Mouse (Mus musculus): ENCODE measurements around the gene Mrpl20. TPM values are rescaled to one million over a fixed set of nuclear protein-coding genes. Genes with fewer than 3 reads are reported as not detected.
A peak's percentile ranks its signal among the peaks of the same experiment; 100 is the strongest.

Mrpl20 gene
- polyA plus RNA-seq, 1 experiment from 2014 or later, result 171 TPM

- TF ChIP-seq CTCF (IDR thresholded peaks at IDR 0.05; ENCODE audit: low read depth), result no peak
- no peak for TF ChIP-seq EP300 (IDR thresholded peaks at IDR 0.05; ENCODE audit: low read depth)
- H3K9me3 ChIP-seq (ENCODE audit: low read length), result no peaks in the 10 kb centered on the region
These were observed 603 bp upstream of the Mrpl20 start for GRCm38 (mm10) chr4:155802075-155802474.

GRCm38 (mm10) chr4:155803340-155804041 is 813 bp downstream of the Mrpl20 start:
- under 1% methylated on average over 57 of the region's 58 CpGs for WGBS (ENCODE audit: insufficient replicate concordance)
- peak overlapping the region; percentile 85 for H3K9ac ChIP-seq (replicated peaks)
- ATAC-seq, result peak; percentile 99
- peak; percentile 98 for DNase-seq
- H3K4me2 ChIP-seq (ENCODE audit: low read depth, low read length), result peak overlapping the region; percentile 76
- peaks cover 18% of the 10 kb centered on the region for H3K4me1 ChIP-seq (ENCODE audit: insufficient read depth)
- peak overlapping the region; percentile 88 for H3K27ac ChIP-seq (ENCODE audit: low read depth)
- H3K9me3 ChIP-seq (ENCODE audit: low read length), result no peaks in the 10 kb centered on the region
- TF ChIP-seq CTCF (IDR thresholded peaks at IDR 0.05; ENCODE audit: low read depth), result peak; percentile 27; the same call in 1 of the 2 replicates
- TF ChIP-seq EP300 (IDR thresholded peaks at IDR 0.05; ENCODE audit: low read depth), result peak; percentile 75; the same call in 1 of the 2 replicates
- no peaks in the 10 kb centered on the region for H3K27me3 ChIP-seq (ENCODE audit: insufficient read depth, low read length)
- H3K36me3 ChIP-seq (replicated peaks; ENCODE audit: insufficient read depth, low read length), result peaks cover 25% of the 10 kb centered on the region
- peak overlapping the region; percentile 90 for H3K4me3 ChIP-seq (ENCODE audit: low read depth, low read length)

More at GRCm38 (mm10) chr4:155802075-155802474, 603 bp upstream of the Mrpl20 start:
- Histone ChIP-seq H3K4me3 (ENCODE audit: low read depth, low read length) (no peak overlapping the region), H3K4me2 (ENCODE audit: low read depth, low read length) (no peak overlapping the region), H3K27ac (ENCODE audit: low read depth) (no peak overlapping the region), H3K36me3 (replicated peaks; ENCODE audit: insufficient read depth, low read length) (peaks cover 11% of the 10 kb centered on the region), H3K4me1 (ENCODE audit: insufficient read depth) (peaks cover 18% of the 10 kb centered on the region), H3K9ac (replicated peaks) (no peak overlapping the region), H3K27me3 (ENCODE audit: insufficient read depth, low read length) (no peaks in the 10 kb centered on the region)
- WGBS (ENCODE audit: insufficient replicate concordance), result 80% methylated on average over 1 of the region's 1 CpGs
- ATAC-seq, result no peak
- no peak for DNase-seq

GRCm38 (mm10) chr4:155807841-155808240 is 5.2 kb downstream of the Mrpl20 start:
- WGBS (ENCODE audit: insufficient replicate concordance), result 87% methylated on average over 3 of the region's 3 CpGs
- peaks cover 52% of the 10 kb centered on the region for H3K36me3 ChIP-seq (replicated peaks; ENCODE audit: insufficient read depth, low read length)
- no peak overlapping the region for H3K4me3 ChIP-seq (ENCODE audit: low read depth, low read length)
- DNase-seq (no peak), ATAC-seq (no peak)
- no peaks in the 10 kb centered on the region for H3K9me3 ChIP-seq (ENCODE audit: low read length)
- no peak overlapping the region for H3K4me2 ChIP-seq (ENCODE audit: low read depth, low read length)
- no peak overlapping the region for H3K9ac ChIP-seq (replicated peaks)
- no peak overlapping the region for H3K27ac ChIP-seq (ENCODE audit: low read depth)
- TF ChIP-seq EP300 (IDR thresholded peaks at IDR 0.05; ENCODE audit: low read depth), result no peak
- TF ChIP-seq CTCF (IDR thresholded peaks at IDR 0.05; ENCODE audit: low read depth), result no peak
- no peaks in the 10 kb centered on the region for H3K27me3 ChIP-seq (ENCODE audit: insufficient read depth, low read length)
- peaks cover 23% of the 10 kb centered on the region for H3K4me1 ChIP-seq (ENCODE audit: insufficient read depth)

GRCm38 (mm10) chr4:155811929-155812664 is 9.4 kb downstream of the Mrpl20 start, which contains the start of gene Ccnl2:
Ccnl2 (plus strand) TSS chr4:155812489.
- DNase-seq, result peak; percentile 98
- peaks cover 22% of the 10 kb centered on the region for H3K4me1 ChIP-seq (ENCODE audit: insufficient read depth)
- peak within 1 kb of the TSS; percentile 96 for H3K27ac ChIP-seq (ENCODE audit: low read depth)
- peak; percentile 99 for ATAC-seq
- peak within 1 kb of the TSS; percentile 100 for H3K9ac ChIP-seq (replicated peaks)
- WGBS (ENCODE audit: insufficient replicate concordance), result under 1% methylated on average over 50 of the region's 60 CpGs
- no peak for TF ChIP-seq CTCF (IDR thresholded peaks at IDR 0.05; ENCODE audit: low read depth)
- peak; percentile 26; the same call in 1 of the 2 replicates for TF ChIP-seq EP300 (IDR thresholded peaks at IDR 0.05; ENCODE audit: low read depth)
- H3K36me3 ChIP-seq (replicated peaks; ENCODE audit: insufficient read depth, low read length), result peaks cover 75% of the 10 kb centered on the region
- no peaks in the 10 kb centered on the region for H3K9me3 ChIP-seq (ENCODE audit: low read length)
- H3K4me2 ChIP-seq (ENCODE audit: low read depth, low read length), result peak within 1 kb of the TSS; percentile 95
- H3K27me3 ChIP-seq (ENCODE audit: insufficient read depth, low read length), result no peaks in the 10 kb centered on the region
- peak within 1 kb of the TSS; percentile 100 for H3K4me3 ChIP-seq (ENCODE audit: low read depth, low read length)

GRCm38 (mm10) chr4:155812665-155813181 is 10.0 kb downstream of the Mrpl20 start:
- H3K9ac ChIP-seq (replicated peaks), result peak overlapping the region; percentile 100
- DNase-seq, result peak; percentile 63
- no peaks in the 10 kb centered on the region for H3K9me3 ChIP-seq (ENCODE audit: low read length)
- peaks cover 75% of the 10 kb centered on the region for H3K36me3 ChIP-seq (replicated peaks; ENCODE audit: insufficient read depth, low read length)
- peaks cover 22% of the 10 kb centered on the region for H3K4me1 ChIP-seq (ENCODE audit: insufficient read depth)
- ATAC-seq, result peak; percentile 38
- peak overlapping the region; percentile 95 for H3K4me2 ChIP-seq (ENCODE audit: low read depth, low read length)
- no peaks in the 10 kb centered on the region for H3K27me3 ChIP-seq (ENCODE audit: insufficient read depth, low read length)
- peak overlapping the region; percentile 100 for H3K4me3 ChIP-seq (ENCODE audit: low read depth, low read length)
- WGBS (ENCODE audit: insufficient replicate concordance), result under 1% methylated on average over 49 of the region's 49 CpGs
- no peak for TF ChIP-seq EP300 (IDR thresholded peaks at IDR 0.05; ENCODE audit: low read depth)
- no peak for TF ChIP-seq CTCF (IDR thresholded peaks at IDR 0.05; ENCODE audit: low read depth)
- peak overlapping the region; percentile 95 for H3K27ac ChIP-seq (ENCODE audit: low read depth)

- no peaks in the 10 kb centered on the region for H3K9me3 ChIP-seq (ENCODE audit: low read length)
- H3K36me3 ChIP-seq (replicated peaks; ENCODE audit: insufficient read depth, low read length), result peaks cover 87% of the 10 kb centered on the region
- no peak overlapping the region for H3K4me3 ChIP-seq (ENCODE audit: low read depth, low read length)
- H3K9ac ChIP-seq (replicated peaks), result no peak overlapping the region
- H3K27ac ChIP-seq (ENCODE audit: low read depth), result no peak overlapping the region
- TF ChIP-seq EP300 (IDR thresholded peaks at IDR 0.05; ENCODE audit: low read depth), result no peak
- no peak for TF ChIP-seq CTCF (IDR thresholded peaks at IDR 0.05; ENCODE audit: low read depth)
- WGBS (ENCODE audit: insufficient replicate concordance), result 75% methylated on average over 4 of the region's 4 CpGs
- peaks cover 13% of the 10 kb centered on the region for H3K4me1 ChIP-seq (ENCODE audit: insufficient read depth)
- no peak overlapping the region for H3K4me2 ChIP-seq (ENCODE audit: low read depth, low read length)
- no peaks in the 10 kb centered on the region for H3K27me3 ChIP-seq (ENCODE audit: insufficient read depth, low read length)
- DNase-seq, result no peak
- no peak for ATAC-seq
These were observed 14.9 kb downstream of the Mrpl20 start for GRCm38 (mm10) chr4:155817533-155817932.

Data from liver, postnatal 0 days (tissue).